12 mouse cellular contexts compared by ENCODE assay signal in genomic region chr17:30549899-30550773, GRCm38 (mm10). TPM values are rescaled to one million over a fixed set of nuclear protein-coding genes. Genes with fewer than 3 reads are reported as not detected.
DNase-seq lines count a peak whose midpoint lies in the region; ATAC-seq and TF ChIP-seq lines count a peak whose summit lies in the region.
"Had no signal": no experiment of that assay in that cellular context is flagged by ENCODE, and none has a peak within 500 bp of the region (broad histone marks: within the 10 kb centered on the region; RNA-seq: fewer than 3 reads in every experiment).

No protein-coding gene starts in this region.

- H3K9ac ChIP-seq in heart, embryonic 11.5 days (ENCODE audit: low read depth, low read length) = no peak overlapping the region
- no peak overlapping the region for H3K9ac ChIP-seq in stomach, embryonic 16.5 days (ENCODE audit: low read length)
- H3K9ac ChIP-seq in stomach, postnatal 0 days (ENCODE audit: low read length) = no peak overlapping the region

- H3K36me3 ChIP-seq in heart, embryonic 11.5 days (ENCODE audit: control insufficient read depth, insufficient read depth, low read length) = no peaks in the 10 kb centered on the region
- no peaks in the 10 kb centered on the region for H3K36me3 ChIP-seq in stomach, embryonic 16.5 days (ENCODE audit: control insufficient read depth, insufficient read depth, low read length)
- H3K36me3 ChIP-seq in stomach, postnatal 0 days (ENCODE audit: control insufficient read depth, insufficient read depth, low read length) = no peaks in the 10 kb centered on the region
- no peaks in the 10 kb centered on the region for H3K36me3 ChIP-seq in forebrain, embryonic 10.5 days (replicated peaks)

- H3K9me3 ChIP-seq in heart, embryonic 11.5 days (replicated peaks; ENCODE audit: control insufficient read depth, low read length) = no peaks in the 10 kb centered on the region
- no peaks in the 10 kb centered on the region for H3K9me3 ChIP-seq in stomach, embryonic 16.5 days (replicated peaks; ENCODE audit: control insufficient read depth, low read length)
- no peaks in the 10 kb centered on the region for H3K9me3 ChIP-seq in stomach, postnatal 0 days (ENCODE audit: control insufficient read depth, low read length)
- H3K9me3 ChIP-seq in forebrain, embryonic 10.5 days = no peaks in the 10 kb centered on the region

- ATAC-seq in heart, embryonic 11.5 days (replicated peaks; ENCODE audit: insufficient number of reproducible peaks, low FRiP score, low TSS enrichment) = no peak; the same call in 1 of the 2 replicates
- ATAC-seq in stomach, embryonic 16.5 days (ENCODE audit: insufficient read depth, low FRiP score) = no peak
- no peak for ATAC-seq in stomach, postnatal 0 days (ENCODE audit: low FRiP score, low TSS enrichment)
- ATAC-seq: inflammation-experienced regulatory T-cells, adult 6 months had no signal

- H3K4me3 ChIP-seq in heart, embryonic 11.5 days (ENCODE audit: low read depth, low read length) = no peak overlapping the region
- no peak overlapping the region for H3K4me3 ChIP-seq in stomach, embryonic 16.5 days (replicated peaks; ENCODE audit: low read length)
- H3K4me3 ChIP-seq in stomach, postnatal 0 days (ENCODE audit: low read depth, low read length) = no peak overlapping the region
- no peak overlapping the region for H3K4me3 ChIP-seq in forebrain, embryonic 10.5 days

- no peak for TF ChIP-seq CTCF in stomach, postnatal 0 days (IDR thresholded peaks at IDR 0.05; ENCODE audit: low read depth)

- TF ChIP-seq EP300 in stomach, postnatal 0 days (optimal IDR thresholded peaks at IDR 0.05) = no peak

- no peak for DNase-seq in heart, postnatal 25 days (ENCODE audit: low spot score)
- peak; percentile 5 for DNase-seq in kidney, postnatal 10 days
- DNase-seq in kidney, adult 11 months = no peak
- no peak for DNase-seq in stomach, postnatal 0 days (ENCODE audit: low spot score)
- no peak for DNase-seq in forebrain, embryonic 10.5 days (ENCODE audit: extremely low spot score, low spot score)
- DNase-seq in retina, embryonic 14.5 days (ENCODE audit: low spot score) = no peak
- DNase-seq: adrenal gland, adult 8-10 months; gastrocnemius, postnatal 36 days; thymus, postnatal 14 days had no signal

- peaks cover 25% of the 10 kb centered on the region for H3K4me1 ChIP-seq in heart, embryonic 11.5 days (ENCODE audit: control insufficient read depth, insufficient read depth, low read length)
- peaks cover 12% of the 10 kb centered on the region for H3K4me1 ChIP-seq in stomach, embryonic 16.5 days (ENCODE audit: control insufficient read depth, insufficient read depth, low read length)
- 0 out of 2 replicates have a peak, but pooled peaks cover 3% of the 10 kb centered on the region for H3K4me1 ChIP-seq in stomach, postnatal 0 days (replicated peaks; ENCODE audit: control insufficient read depth, insufficient read depth)
- H3K4me1 ChIP-seq in forebrain, embryonic 10.5 days = peaks cover 25% of the 10 kb centered on the region

- WGBS in heart, embryonic 11.5 days (ENCODE audit: insufficient replicate concordance) = 38% methylated on average over 9 of the region's 9 CpGs
- WGBS in stomach, embryonic 16.5 days = 52% methylated on average over 9 of the region's 9 CpGs
- WGBS in stomach, postnatal 0 days = 52% methylated on average over 9 of the region's 9 CpGs
- 51% methylated on average over 9 of the region's 9 CpGs for WGBS in forebrain, embryonic 10.5 days

- H3K4me2 ChIP-seq in heart, embryonic 11.5 days = peak overlapping the region; percentile 46
- no peak overlapping the region for H3K4me2 ChIP-seq in stomach, embryonic 16.5 days (ENCODE audit: low read depth, low read length)
- no peak overlapping the region for H3K4me2 ChIP-seq in stomach, postnatal 0 days (replicated peaks; ENCODE audit: low read depth)

- no peaks in the 10 kb centered on the region for H3K27me3 ChIP-seq in heart, embryonic 11.5 days (ENCODE audit: control insufficient read depth, insufficient read depth, low read length)
- H3K27me3 ChIP-seq in stomach, embryonic 16.5 days (ENCODE audit: control insufficient read depth, insufficient read depth, low read length) = no peaks in the 10 kb centered on the region
- H3K27me3 ChIP-seq in stomach, postnatal 0 days (ENCODE audit: control insufficient read depth, insufficient read depth, low read length) = no peaks in the 10 kb centered on the region
- H3K27me3 ChIP-seq in forebrain, embryonic 10.5 days (ENCODE audit: poor library complexity, severe bottlenecking) = no peaks in the 10 kb centered on the region

- peak overlapping the region; percentile 91 for H3K27ac ChIP-seq in heart, embryonic 11.5 days (ENCODE audit: low read depth, low read length)
- peak overlapping the region; percentile 10; the same call in 1 of the 2 replicates for H3K27ac ChIP-seq in stomach, embryonic 16.5 days (ENCODE audit: low read length)
- H3K27ac ChIP-seq in stomach, postnatal 0 days (replicated peaks) = no peak overlapping the region
- H3K27ac ChIP-seq in forebrain, embryonic 10.5 days = no peak overlapping the region

- intact Hi-C loops in heart, postnatal 25 days (cut with DNase I) = no loop called here

RNA-seq across cellular contexts. Expression of gene Btbd9, which starts 26.2 kb away (rescaled TPM):
- polyA plus RNA-seq in heart, embryonic 11.5 days (2014; fragmentation: Nextera tagmentation; extraction: Ambion mirVana) = 32.8 and 41.9 TPM in 2 replicates
- total RNA-seq in heart, postnatal 25 days (2021) = 10 to 100 TPM; 17.9 to 20.5 TPM
- 51.6 and 52.0 TPM in 2 replicates for polyA plus RNA-seq in stomach, embryonic 16.5 days (2015; fragmentation: Nextera tagmentation; extraction: Ambion mirVana)
- 32.9 and 34.6 TPM in 2 replicates for polyA plus RNA-seq in stomach, postnatal 0 days (2015; fragmentation: Nextera tagmentation; extraction: Ambion mirVana)
- 54.8 and 57.8 TPM in 2 replicates for polyA plus RNA-seq in forebrain, embryonic 10.5 days (2016; fragmentation: Nextera tagmentation; extraction: Ambion mirVana)

Comparison
In these comparisons a context has a peak if more than half of its experiments do, and no peak if none do; other contexts are left out.
1. H3K27ac ChIP-seq: peak in heart, embryonic 11.5 days (single experiment) and stomach, embryonic 16.5 days (single experiment); none in stomach, postnatal 0 days (single experiment) and forebrain, embryonic 10.5 days (single experiment).